Mouse (Mus musculus): Measurements from ENCODE around the gene Elmo2.

DNA sequence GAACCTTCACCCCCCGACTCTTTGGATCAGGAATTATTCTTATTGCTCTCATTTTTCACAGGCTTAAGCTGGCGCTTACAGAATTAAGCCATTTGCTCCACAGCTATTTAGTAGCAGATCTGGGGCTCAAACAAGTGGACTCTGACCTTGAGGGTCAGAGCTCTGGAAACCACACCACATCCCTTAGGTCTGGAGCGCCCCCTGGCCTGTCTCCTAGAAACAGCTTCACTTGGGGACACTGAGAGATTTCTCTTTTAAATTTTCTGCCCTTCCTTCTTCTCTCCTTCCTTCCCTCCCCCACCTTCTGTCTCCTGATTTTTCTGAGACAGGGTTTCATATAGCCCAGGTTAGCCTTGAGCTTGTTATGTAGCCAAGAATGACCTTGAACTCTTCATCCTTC is 10.9 kb upstream of the Elmo2 start:
- TF ChIP-seq CTCF (IDR thresholded peaks at IDR 0.05; ENCODE audit: insufficient read depth, low read length) (peak; percentile 83), POLR2A (IDR thresholded peaks at IDR 0.05; ENCODE audit: borderline replicate concordance, extremely low read depth, low read depth, low read length) (no peak)

Data from lung, adult 2 months (tissue).